Mouse (Mus musculus): Measurements from ENCODE around the gene Cdkl3.
"Not testable (repeated sequence)": the region's sequence is repeated elsewhere in the genome, so short reads cannot be mapped to it uniquely, and the experiment has no call there.

Cdkl3 gene

GRCm38 (mm10) chr11:52076742-52077352 is 72.8 kb downstream of the Cdkl3 start:
- DNase-seq (ENCODE audit: low read depth, low spot score) = no peak

- no peak for DNase-seq (ENCODE audit: low read depth, low spot score)
Measured at GRCm38 (mm10) chr11:52077939-52078338, 73.9 kb downstream of the Cdkl3 start.

- no peak for DNase-seq (ENCODE audit: low read depth, low spot score)
Measured at GRCm38 (mm10) chr11:52079978-52080377, 76.0 kb downstream of the Cdkl3 start.

- no peak for DNase-seq (ENCODE audit: low read depth, low spot score)
Measured at GRCm38 (mm10) chr11:52080656-52081055, 76.6 kb downstream of the Cdkl3 start.

GRCm38 (mm10) chr11:52085857-52086203 is 81.8 kb downstream of the Cdkl3 start:
- DNase-seq (ENCODE audit: low read depth, low spot score) = no peak

GRCm38 (mm10) chr11:52086204-52086864 is 82.3 kb downstream of the Cdkl3 start:
- no peak for DNase-seq (ENCODE audit: low read depth, low spot score)

- no peak for DNase-seq (ENCODE audit: low read depth, low spot score)
Measured at GRCm38 (mm10) chr11:52089291-52089690, 85.3 kb downstream of the Cdkl3 start.

GRCm38 (mm10) chr11:52091261-52091660 is 87.2 kb downstream of the Cdkl3 start:
- DNase-seq (ENCODE audit: low read depth, low spot score) = no peak

GRCm38 (mm10) chr11:52094568-52094967 is 90.5 kb downstream of the Cdkl3 start:
- no peak for DNase-seq (ENCODE audit: low read depth, low spot score)

GRCm38 (mm10) chr11:52097016-52097415 is 93.0 kb downstream of the Cdkl3 start:
- peak; percentile 22 for DNase-seq (ENCODE audit: low read depth, low spot score)

GRCm38 (mm10) chr11:52097596-52097995 is 93.6 kb downstream of the Cdkl3 start:
- DNase-seq (ENCODE audit: low read depth, low spot score) = no peak

GRCm38 (mm10) chr11:52098398-52098946 is 94.5 kb downstream of the Cdkl3 start, which contains the start of gene Ppp2ca:
Gene Ppp2ca (plus strand): TSS chr11:52098681.
- peak; percentile 100 for DNase-seq (ENCODE audit: low read depth, low spot score)

- DNase-seq (ENCODE audit: low read depth, low spot score) = peak; percentile 75
Measured at GRCm38 (mm10) chr11:52099031-52099761, 95.2 kb downstream of the Cdkl3 start.

GRCm38 (mm10) chr11:52099771-52100219 is 95.8 kb downstream of the Cdkl3 start:
- DNase-seq (ENCODE audit: low read depth, low spot score) = peak; percentile 65

GRCm38 (mm10) chr11:52102977-52103376 is 99.0 kb downstream of the Cdkl3 start:
- no peak for DNase-seq (ENCODE audit: low read depth, low spot score)

- DNase-seq (ENCODE audit: low read depth, low spot score) = no peak
Measured at GRCm38 (mm10) chr11:52105503-52105902, 101.5 kb downstream of the Cdkl3 start.

GRCm38 (mm10) chr11:52106037-52106436 is 102.0 kb downstream of the Cdkl3 start:
- no peak for DNase-seq (ENCODE audit: low read depth, low spot score)

- no peak for DNase-seq (ENCODE audit: low read depth, low spot score)
Measured at GRCm38 (mm10) chr11:52106438-52106837, 102.4 kb downstream of the Cdkl3 start.

GRCm38 (mm10) chr11:52108796-52109195 is 104.8 kb downstream of the Cdkl3 start:
- no peak for DNase-seq (ENCODE audit: low read depth, low spot score)

- DNase-seq (ENCODE audit: low read depth, low spot score) = no peak
Measured at GRCm38 (mm10) chr11:52109421-52109820, 105.4 kb downstream of the Cdkl3 start.

GRCm38 (mm10) chr11:52115479-52115878 is 111.5 kb downstream of the Cdkl3 start:
- no peak for DNase-seq (ENCODE audit: low read depth, low spot score)

- DNase-seq (ENCODE audit: low read depth, low spot score) = not testable (repeated sequence)
Measured at GRCm38 (mm10) chr11:52116117-52116516, 112.1 kb downstream of the Cdkl3 start.
